Mouse (Mus musculus): ENCODE measurements around the gene Tnfsf12.

Gene Tnfsf12

DNA sequence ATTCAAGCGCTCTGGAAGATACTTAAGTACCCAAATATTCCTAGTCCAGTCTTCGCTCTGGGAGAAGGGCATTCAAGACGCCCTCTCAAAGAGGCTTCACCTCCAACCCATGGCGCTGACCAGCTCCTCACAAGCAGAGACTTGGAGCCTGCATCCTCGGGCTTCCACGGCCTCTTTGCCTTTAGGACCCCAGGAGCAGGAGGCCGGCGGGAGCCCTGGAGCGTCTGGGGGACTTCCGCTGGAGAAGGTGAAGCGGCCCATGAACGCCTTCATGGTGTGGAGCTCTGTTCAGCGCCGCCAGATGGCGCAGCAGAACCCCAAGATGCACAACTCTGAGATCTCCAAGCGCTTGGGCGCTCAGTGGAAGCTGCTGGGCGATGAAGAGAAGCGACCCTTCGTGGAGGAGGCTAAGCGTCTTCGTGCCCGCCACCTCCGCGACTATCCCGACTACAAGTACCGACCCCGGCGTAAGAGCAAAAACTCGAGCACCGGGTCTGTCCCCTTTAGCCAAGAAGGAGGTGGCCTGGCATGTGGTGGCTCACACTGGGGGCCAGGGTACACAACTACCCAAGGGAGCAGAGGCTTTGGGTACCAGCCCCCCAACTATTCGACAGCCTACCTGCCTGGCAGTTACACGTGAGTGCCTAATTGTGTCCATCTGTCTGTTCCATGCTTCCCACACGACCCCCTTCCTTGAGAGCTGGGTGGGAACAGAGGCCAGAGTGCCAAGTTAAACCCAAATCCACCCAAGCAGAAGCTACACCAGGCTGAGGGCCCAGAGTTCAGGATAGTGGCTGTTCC, 40.2 kb downstream of the Tnfsf12 start, which contains the start of gene Sox15:
Gene Sox15, plus strand, starts transcription at position 51 of the 801 bp plus-strand sequence.
- no peak for DNase-seq (ENCODE audit: low read depth)

- DNase-seq (ENCODE audit: low read depth) = no peak
Measured at GRCm38 (mm10) chr11:69654760-69655159, 40.9 kb downstream of the Tnfsf12 start.

DNA sequence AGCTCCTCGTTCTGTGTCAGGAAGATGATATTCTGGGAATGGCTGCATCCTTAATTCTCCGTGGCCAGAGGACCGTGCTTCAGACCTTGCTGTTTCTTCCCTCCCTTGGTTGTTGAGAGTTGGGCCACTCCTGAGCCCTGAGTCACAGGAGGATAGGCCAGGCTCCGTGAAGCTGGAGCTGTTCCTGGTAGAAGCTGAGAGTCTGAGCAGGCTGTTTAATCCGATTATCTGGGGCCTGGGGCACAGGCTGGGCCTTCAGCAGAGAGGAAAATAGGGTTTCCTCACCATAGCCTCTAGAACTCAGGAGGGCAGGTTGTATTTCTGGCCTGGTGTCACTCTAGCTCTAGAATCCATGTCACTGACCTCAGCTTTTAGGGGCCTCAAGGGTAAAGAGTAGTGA, 42.2 kb downstream of the Tnfsf12 start:
- DNase-seq (ENCODE audit: low read depth) = no peak

DNA sequence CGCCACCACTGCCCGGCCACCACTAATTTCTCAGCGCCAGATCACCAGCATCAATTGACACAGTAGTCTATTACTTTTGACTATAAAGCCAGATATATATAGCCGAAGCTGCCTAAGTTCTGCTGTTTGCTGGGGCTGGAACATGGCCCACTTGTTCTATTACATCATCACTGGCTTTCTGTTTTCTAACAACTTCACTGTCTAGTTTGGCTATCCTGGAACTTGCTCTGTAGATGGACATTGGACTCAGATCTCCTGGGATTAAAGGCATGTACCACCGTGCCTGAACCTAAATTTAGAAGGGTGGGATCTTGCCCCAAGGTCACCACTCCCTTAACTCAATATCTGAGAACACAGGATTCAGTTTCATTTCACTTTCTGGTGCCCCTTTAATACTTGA, 49.8 kb downstream of the Tnfsf12 start:
- no peak for DNase-seq (ENCODE audit: low read depth)
